Mouse (Mus musculus): Measurements from ENCODE around the gene Dnah6.

DNA sequence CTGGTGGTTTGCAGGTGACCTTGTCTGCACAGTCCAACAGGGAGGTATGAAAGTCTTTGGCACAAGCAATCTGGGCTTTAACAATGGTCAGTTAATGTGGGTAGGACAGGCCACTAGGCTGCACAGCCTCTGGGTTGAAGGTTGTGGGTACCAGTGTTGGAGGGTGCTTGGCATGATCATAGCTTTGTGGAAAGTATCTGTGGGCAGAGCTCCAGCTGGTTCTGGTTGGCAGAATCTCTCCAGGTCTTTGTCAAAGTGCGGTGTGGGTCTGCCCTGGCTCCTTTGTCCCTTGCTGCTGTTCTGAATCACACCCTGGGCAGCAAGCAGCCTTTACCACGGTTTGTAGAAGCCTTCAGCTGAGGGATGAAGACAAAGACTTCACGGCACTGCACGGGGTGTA, 238.9 kb downstream of the Dnah6 start:
- TF ChIP-seq POLR2A (IDR thresholded peaks at IDR 0.05; ENCODE audit: borderline replicate concordance, control insufficient read depth, low read depth, low read length) (no peak), CTCF (IDR thresholded peaks at IDR 0.05; ENCODE audit: control insufficient read depth, insufficient read depth, low read length) (no peak)
